Mouse (Mus musculus): ENCODE measurements around the gene Tcf7l1.
"Not testable (repeated sequence)": the region's sequence is repeated elsewhere in the genome, so short reads cannot be mapped to it uniquely, and the experiment has no call there.

Gene Tcf7l1

DNA sequence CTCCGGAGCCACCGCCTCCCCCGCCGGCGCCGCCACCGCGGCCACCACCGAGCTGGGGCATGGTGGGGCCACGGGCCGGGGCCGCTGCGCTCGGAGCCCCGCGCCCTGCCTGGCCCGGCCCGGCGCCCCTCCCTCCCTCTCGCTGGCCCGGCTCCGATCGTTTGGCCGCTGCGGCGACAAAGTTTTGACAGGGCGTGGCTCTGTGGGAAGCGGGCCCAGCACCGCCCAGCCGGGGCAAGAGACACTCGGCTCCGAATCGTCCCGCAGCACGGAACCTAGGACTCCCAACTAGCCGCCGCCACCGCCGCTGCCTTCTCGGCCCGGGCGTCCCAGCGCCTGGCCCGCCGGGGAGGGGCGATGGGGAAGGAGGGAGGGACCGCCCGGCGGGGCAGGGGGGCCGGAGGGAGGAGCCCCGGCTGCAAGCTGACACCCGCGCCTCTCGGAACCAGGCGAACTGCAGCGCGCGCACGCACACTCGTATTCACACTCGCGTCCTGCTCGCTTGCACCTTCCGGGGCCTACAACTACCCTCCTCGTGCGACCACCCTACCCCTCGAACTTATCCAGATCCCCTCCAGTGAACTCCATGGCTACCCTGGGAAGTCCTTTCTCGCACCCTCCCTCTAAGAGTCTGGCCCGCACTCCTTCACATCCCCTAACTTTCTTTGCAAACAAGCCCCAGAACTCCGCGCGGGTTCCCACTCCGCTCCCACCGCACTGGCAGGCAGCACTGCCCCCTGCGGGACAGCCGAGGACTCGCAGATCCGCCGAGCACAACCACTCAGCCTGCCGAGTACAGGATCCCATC, at the start of gene Tcf7l1:
TSS of gene Tcf7l1 (minus strand) at position 363 of the 808 bp plus-strand sequence.
- DNase-seq (ENCODE audit: extremely low read depth, insufficient read length, low spot score) = peak; percentile 91

GRCm38 (mm10) chr6:72837756-72838155, 48.7 kb upstream of the Tcf7l1 start:
- DNase-seq (ENCODE audit: extremely low read depth, insufficient read length, low spot score) = no peak

DNA sequence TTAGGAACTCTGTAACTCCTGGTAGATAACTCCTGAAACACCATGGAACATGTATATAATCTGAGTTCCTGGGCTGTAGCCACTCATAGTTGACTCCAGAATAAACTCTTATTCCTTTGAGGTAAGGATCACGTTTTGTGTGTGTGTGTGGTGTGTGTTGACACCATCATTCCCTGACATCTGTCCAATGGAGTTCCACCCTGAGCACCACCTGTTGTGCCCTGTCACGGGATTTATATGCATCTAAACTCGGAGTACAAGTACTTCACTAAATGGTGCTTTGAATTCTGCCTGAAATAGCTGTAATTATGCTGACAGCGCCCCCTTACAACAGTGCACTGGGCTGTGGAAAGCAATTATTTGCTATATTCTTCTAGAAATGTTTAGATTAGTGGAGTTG, 45.5 kb upstream of the Tcf7l1 start:
- no peak for DNase-seq (ENCODE audit: extremely low read depth, insufficient read length, low spot score)

- DNase-seq (ENCODE audit: extremely low read depth, insufficient read length, low spot score) = no peak
Observed at GRCm38 (mm10) chr6:72831858-72832257, 42.8 kb upstream of the Tcf7l1 start.

GRCm38 (mm10) chr6:72831276-72831675, 42.2 kb upstream of the Tcf7l1 start:
- no peak for DNase-seq (ENCODE audit: extremely low read depth, insufficient read length, low spot score)

DNA sequence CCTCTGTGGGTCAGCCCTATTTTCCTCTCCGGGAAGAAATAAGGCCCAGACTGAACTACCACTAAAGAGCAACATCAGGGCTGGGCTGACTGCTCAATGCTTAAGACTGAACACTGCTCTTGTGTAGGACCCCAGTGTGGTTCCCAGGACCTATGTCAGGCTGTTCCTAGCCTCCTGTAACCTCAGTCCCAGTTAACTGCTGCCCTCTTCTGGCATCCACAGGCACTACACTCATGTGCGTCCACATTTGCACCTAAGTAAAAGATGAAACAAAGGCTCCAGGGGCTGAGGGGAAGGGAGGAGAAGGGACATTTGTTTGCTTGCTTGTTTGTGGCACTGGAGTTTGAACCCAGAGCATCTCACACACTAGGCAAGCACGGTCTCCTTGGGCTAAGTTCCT, 39.8 kb upstream of the Tcf7l1 start:
- no peak for DNase-seq (ENCODE audit: extremely low read depth, insufficient read length, low spot score)

GRCm38 (mm10) chr6:72828037-72828436, 39.0 kb upstream of the Tcf7l1 start:
- DNase-seq (ENCODE audit: extremely low read depth, insufficient read length, low spot score) = not testable (repeated sequence)

DNA sequence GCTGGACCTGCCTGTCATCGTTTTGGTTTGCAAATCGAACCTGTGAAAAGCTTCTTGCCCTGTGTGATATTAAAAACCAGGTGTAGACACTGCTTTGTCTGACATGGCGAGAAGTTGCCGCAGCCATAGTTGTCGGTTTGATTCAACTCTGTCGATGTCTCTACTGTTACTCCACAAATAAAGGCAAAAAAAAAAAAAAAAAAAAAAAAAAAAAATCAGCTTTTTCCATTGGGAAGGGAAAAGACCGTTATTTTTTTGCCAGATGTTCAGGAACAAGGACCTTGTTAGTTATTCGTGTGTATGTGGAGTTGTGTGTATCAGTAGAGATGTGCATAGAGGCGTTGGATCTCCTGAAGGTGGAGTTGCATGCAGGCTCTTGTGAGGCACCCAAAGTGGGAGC, 36.7 kb upstream of the Tcf7l1 start:
- no peak for DNase-seq (ENCODE audit: extremely low read depth, insufficient read length, low spot score)

GRCm38 (mm10) chr6:72824971-72825737, 36.1 kb upstream of the Tcf7l1 start:
- DNase-seq (ENCODE audit: extremely low read depth, insufficient read length, low spot score) = no peak

DNA sequence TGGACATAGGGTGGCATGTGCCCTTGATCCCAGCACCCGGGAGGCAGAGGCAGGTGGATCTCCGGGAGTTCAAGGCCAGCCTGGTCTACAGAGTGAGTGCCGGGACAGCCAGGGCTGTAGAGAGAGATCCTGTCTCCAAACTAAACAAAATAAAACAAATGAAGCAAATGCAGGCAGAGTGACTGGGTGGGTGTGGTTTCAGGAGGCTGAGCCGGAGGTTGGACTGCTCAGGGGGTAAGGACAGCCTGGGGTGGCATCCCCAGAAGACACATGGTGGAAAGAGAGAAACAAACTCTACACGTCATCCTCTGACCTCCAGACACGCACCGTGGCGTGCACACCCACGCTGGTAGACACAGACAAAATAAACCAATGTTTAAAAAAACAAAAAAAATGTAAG, 24.4 kb upstream of the Tcf7l1 start:
- no peak for DNase-seq (ENCODE audit: extremely low read depth, insufficient read length, low spot score)

GRCm38 (mm10) chr6:72810248-72810647, 21.2 kb upstream of the Tcf7l1 start:
- no peak for DNase-seq (ENCODE audit: extremely low read depth, insufficient read length, low spot score)

DNA sequence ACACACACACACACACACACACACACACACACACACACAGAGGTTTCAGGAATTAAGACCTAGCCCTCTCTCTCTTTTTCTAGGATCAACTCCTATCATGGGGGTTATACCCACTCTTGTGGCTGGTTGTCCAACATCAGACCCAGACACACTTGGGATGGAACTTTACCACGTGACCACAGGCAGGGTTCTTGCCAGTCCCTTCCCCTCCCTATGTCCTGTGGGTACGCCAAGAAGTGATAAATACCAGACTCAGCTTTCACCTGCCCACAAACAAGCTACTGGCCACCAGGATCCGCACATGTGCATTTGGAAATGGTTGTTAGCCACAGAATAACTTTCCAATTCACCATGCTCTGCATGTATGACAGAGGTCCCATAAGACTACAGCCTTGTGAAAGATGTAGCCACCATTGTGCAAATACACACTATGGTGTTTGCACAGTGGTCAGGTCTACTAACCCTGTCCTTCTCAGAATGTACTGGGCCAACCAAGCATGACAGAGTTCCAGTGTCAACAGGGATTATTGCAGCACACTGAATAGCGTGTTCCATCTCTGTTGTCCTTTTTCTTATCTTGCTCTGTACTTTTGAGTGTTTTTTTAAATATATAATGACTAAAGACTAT, 20.6 kb upstream of the Tcf7l1 start:
- DNase-seq (ENCODE audit: extremely low read depth, insufficient read length, low spot score) = no peak

DNA sequence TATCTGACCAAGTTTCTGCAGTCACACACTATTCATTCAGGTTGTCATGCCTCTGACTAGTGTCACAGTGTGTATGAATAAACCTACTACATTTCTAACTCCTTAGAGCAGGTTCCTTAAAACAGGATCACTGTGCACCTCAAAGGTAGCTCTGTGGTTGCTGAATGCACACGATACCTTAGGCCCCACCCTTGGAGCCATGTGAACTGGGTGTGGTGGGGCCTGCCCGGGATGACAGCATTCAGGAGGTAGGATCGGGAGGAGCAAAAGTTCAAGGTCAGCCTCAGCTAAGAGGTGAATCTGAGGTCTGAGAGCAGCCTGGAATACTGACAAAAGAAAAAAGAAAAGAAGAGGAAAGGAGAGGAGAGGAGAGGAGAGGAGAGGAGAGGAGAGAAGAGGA, 19.3 kb upstream of the Tcf7l1 start:
- DNase-seq (ENCODE audit: extremely low read depth, insufficient read length, low spot score) = no peak

GRCm38 (mm10) chr6:72803669-72804068, 14.6 kb upstream of the Tcf7l1 start:
- no peak for DNase-seq (ENCODE audit: extremely low read depth, insufficient read length, low spot score)

DNA sequence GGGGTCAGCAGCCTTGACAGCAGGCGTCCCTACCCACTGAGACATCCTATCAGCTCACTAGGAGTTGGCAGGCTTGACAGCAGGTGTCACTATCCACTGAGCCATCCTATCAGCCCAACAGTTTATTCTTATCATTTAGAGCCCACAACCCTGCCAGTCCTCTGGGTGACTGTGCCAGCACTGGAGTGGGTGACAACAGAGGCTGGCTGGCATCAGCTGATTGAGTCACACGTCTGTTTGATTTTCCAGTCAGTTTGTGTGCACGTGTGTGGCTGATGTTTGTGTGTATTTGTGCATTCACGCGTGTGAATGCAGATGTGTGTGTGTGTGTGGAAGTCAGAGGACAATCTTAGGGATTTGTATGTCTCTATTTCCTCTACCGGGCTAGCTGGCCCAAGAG, 13.1 kb upstream of the Tcf7l1 start:
- DNase-seq (ENCODE audit: extremely low read depth, insufficient read length, low spot score) = no peak

DNA sequence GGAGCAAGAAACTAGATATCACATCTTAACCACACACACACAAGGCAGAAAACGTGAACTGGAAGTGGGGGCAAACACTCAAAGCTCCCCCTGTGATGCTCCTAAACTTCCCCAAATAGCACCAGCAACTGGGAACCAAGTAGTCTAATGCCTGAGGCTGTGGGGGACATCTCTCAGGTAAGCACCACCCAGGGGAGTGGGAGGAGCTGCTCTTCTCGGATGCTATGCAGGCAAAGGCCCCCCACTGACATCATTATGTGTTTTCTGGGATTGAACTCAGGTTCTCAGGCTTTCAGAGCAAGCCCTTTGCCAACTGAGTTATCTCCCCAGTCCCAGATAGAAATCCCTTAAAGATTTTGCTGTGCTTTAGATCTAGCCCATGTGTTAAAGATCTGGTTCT, 11.6 kb upstream of the Tcf7l1 start:
- no peak for DNase-seq (ENCODE audit: extremely low read depth, insufficient read length, low spot score)

GRCm38 (mm10) chr6:72797763-72798162, 8.7 kb upstream of the Tcf7l1 start:
- no peak for DNase-seq (ENCODE audit: extremely low read depth, insufficient read length, low spot score)

- DNase-seq (ENCODE audit: extremely low read depth, insufficient read length, low spot score) = no peak
Observed at GRCm38 (mm10) chr6:72795444-72795843, 6.4 kb upstream of the Tcf7l1 start.

- no peak for DNase-seq (ENCODE audit: extremely low read depth, insufficient read length, low spot score)
Observed at GRCm38 (mm10) chr6:72794870-72795269, 5.8 kb upstream of the Tcf7l1 start.

DNA sequence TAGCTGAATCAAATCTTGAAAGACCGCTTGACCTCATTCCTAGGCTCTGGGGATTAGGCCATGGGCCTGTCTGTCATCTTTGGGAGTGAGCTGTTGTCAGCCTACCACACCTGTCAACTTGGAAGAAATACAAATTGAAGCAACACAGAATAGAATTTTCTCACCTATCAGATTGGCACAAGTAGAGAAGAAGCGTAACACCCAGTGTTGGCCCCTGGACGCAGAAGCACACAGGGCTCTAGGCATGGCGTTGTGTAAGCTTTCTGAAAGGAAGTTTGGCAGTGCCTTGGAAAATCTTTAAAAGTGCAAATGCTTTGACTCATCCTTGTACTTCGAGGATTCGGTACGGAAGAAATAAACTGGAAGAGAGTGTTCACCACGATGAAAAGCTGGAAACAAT, 3.6 kb upstream of the Tcf7l1 start:
- DNase-seq (ENCODE audit: extremely low read depth, insufficient read length, low spot score) = no peak

All from 3134 (cell line).